Mouse (Mus musculus) ES-Bruce4 (cell line): Measurements from ENCODE around the gene Nbea. TPM values are rescaled to one million over a fixed set of nuclear protein-coding genes. Genes with fewer than 3 reads are reported as not detected.

Experiments used
- H3K27ac ChIP-seq: 2 replicates; pipeline ENCODE4 v1.5.1; 2012; ENCODE audit warnings: low read length, inconsistent platforms; ENCODE audit not compliant: insufficient read depth
- H3K27me3 ChIP-seq: 2 replicates; pipeline ENCODE4 v1.6.1; 2012; ENCODE audit warnings: mild to moderate bottlenecking, low read length, inconsistent platforms; ENCODE audit not compliant: control insufficient read depth, poor library complexity, insufficient read depth, severe bottlenecking
- H3K36me3 ChIP-seq: 2 replicates; pipeline ENCODE4 v1.6.1; 2012; ENCODE audit warnings: inconsistent platforms, mild to moderate bottlenecking, low read length, moderate library complexity; ENCODE audit not compliant: control insufficient read depth, poor library complexity, insufficient read depth, severe bottlenecking
- H3K4me1 ChIP-seq: one replicate; pipeline ENCODE4 v1.8.1; 2011; ENCODE audit warnings: low read length; ENCODE audit not compliant: control insufficient read depth, insufficient read depth
- H3K4me3 ChIP-seq: 2 replicates; pipeline ENCODE4 v1.5.1; 2011; ENCODE audit warnings: low read depth, mild to moderate bottlenecking, low read length
- H3K9ac ChIP-seq: 2 replicates; pipeline ENCODE4 v1.6.1; 2012; ENCODE audit warnings: low read depth, mild to moderate bottlenecking, inconsistent platforms; ENCODE audit not compliant: poor library complexity, severe bottlenecking
- H3K9me3 ChIP-seq: replicated peaks from 2 replicates; pipeline ENCODE4 v1.6.1; 2012; ENCODE audit warnings: mild to moderate bottlenecking, low read length, inconsistent platforms; ENCODE audit not compliant: control insufficient read depth, poor library complexity, insufficient read depth, severe bottlenecking
- CTCF ChIP-seq: IDR thresholded peaks from one replicate; pipeline ENCODE4 v1.8.1; 2011; ENCODE audit warnings: low read depth, low read length
- EP300 ChIP-seq: IDR thresholded peaks from 2 replicates; pipeline ENCODE4 v1.6.1; 2011; ENCODE audit warnings: low read depth, low read length; ENCODE audit not compliant: insufficient read depth
- POLR2A ChIP-seq: IDR thresholded peaks from one replicate; pipeline ENCODE4 v1.8.1; 2011; ENCODE audit warnings: low read length; ENCODE audit not compliant: insufficient read depth
- polyA plus RNA-seq: library from polyadenylated mRNA; stranded (reverse); fragments of >200 nt; gene quantifications from 2 replicates; pipeline ENCODE4 v1.2.4, GENCODE M21; 2011; ENCODE audit warnings: low read depth; ENCODE audit not compliant: missing spikeins, insufficient read depth, insufficient read length

Gene Nbea
- polyA plus RNA-seq, 1 experiment, result 6.1 TPM

- Histone ChIP-seq H3K9me3 (no peaks in the 10 kb centered on the region), H3K27ac (no peak overlapping the region), H3K4me1 (no peaks in the 10 kb centered on the region), H3K27me3 (no peaks in the 10 kb centered on the region), H3K4me3 (no peak overlapping the region), H3K9ac (no peak overlapping the region), H3K36me3 (no peaks in the 10 kb centered on the region)
- TF ChIP-seq CTCF, result no peak
Observed at GRCm38 (mm10) chr3:55659558-55660215, 523.8 kb downstream of the Nbea start.

- H3K4me1 ChIP-seq, result no peaks in the 10 kb centered on the region
- H3K9me3 ChIP-seq, result no peaks in the 10 kb centered on the region
- TF ChIP-seq POLR2A, result no peak
- no peak for TF ChIP-seq EP300
- no peak for TF ChIP-seq CTCF
- no peaks in the 10 kb centered on the region for H3K36me3 ChIP-seq
- no peak overlapping the region for H3K4me3 ChIP-seq
- no peak overlapping the region for H3K27ac ChIP-seq
- H3K27me3 ChIP-seq, result no peaks in the 10 kb centered on the region
- no peak overlapping the region for H3K9ac ChIP-seq
Observed at GRCm38 (mm10) chr3:55652321-55652720, 531.2 kb downstream of the Nbea start.

- Histone ChIP-seq H3K36me3 (no peaks in the 10 kb centered on the region), H3K4me1 (no peaks in the 10 kb centered on the region), H3K27me3 (no peaks in the 10 kb centered on the region), H3K9ac (no peak overlapping the region), H3K27ac (no peak overlapping the region), H3K9me3 (no peaks in the 10 kb centered on the region), H3K4me3 (no peak overlapping the region)
- no peak for TF ChIP-seq CTCF
Observed at GRCm38 (mm10) chr3:55651877-55652276, 531.6 kb downstream of the Nbea start.

- Histone ChIP-seq H3K27ac (no peak overlapping the region), H3K9me3 (no peaks in the 10 kb centered on the region), H3K36me3 (no peaks in the 10 kb centered on the region), H3K9ac (no peak overlapping the region), H3K4me3 (no peak overlapping the region), H3K4me1 (no peaks in the 10 kb centered on the region), H3K27me3 (no peaks in the 10 kb centered on the region)
- no peak for TF ChIP-seq POLR2A
Observed at GRCm38 (mm10) chr3:55649541-55649940, 534.0 kb downstream of the Nbea start.

- Histone ChIP-seq H3K36me3 (no peaks in the 10 kb centered on the region), H3K9ac (no peak overlapping the region), H3K9me3 (no peaks in the 10 kb centered on the region), H3K27ac (no peak overlapping the region), H3K4me3 (no peak overlapping the region), H3K4me1 (no peaks in the 10 kb centered on the region), H3K27me3 (no peaks in the 10 kb centered on the region)
- TF ChIP-seq POLR2A (no peak), CTCF (no peak), EP300 (no peak)
Observed at GRCm38 (mm10) chr3:55648299-55648698, 535.2 kb downstream of the Nbea start.

GRCm38 (mm10) chr3:55647176-55647575 lies 536.3 kb downstream of the Nbea start:
- H3K36me3 ChIP-seq, result no peaks in the 10 kb centered on the region
- no peaks in the 10 kb centered on the region for H3K9me3 ChIP-seq
- H3K4me3 ChIP-seq, result no peak overlapping the region
- H3K9ac ChIP-seq, result no peak overlapping the region
- no peaks in the 10 kb centered on the region for H3K4me1 ChIP-seq
- no peak for TF ChIP-seq POLR2A
- no peak for TF ChIP-seq CTCF
- TF ChIP-seq EP300, result no peak
- no peak overlapping the region for H3K27ac ChIP-seq
- no peaks in the 10 kb centered on the region for H3K27me3 ChIP-seq

- TF ChIP-seq POLR2A, result no peak
- no peak for TF ChIP-seq EP300
- no peak for TF ChIP-seq CTCF
- Histone ChIP-seq H3K27me3 (no peaks in the 10 kb centered on the region), H3K9ac (no peak overlapping the region), H3K36me3 (no peaks in the 10 kb centered on the region), H3K4me3 (no peak overlapping the region), H3K4me1 (no peaks in the 10 kb centered on the region), H3K9me3 (no peaks in the 10 kb centered on the region), H3K27ac (no peak overlapping the region)
Observed at GRCm38 (mm10) chr3:55646437-55646836, 537.1 kb downstream of the Nbea start.
